Comparison of ENCODE assay signal across 19 mouse cellular contexts in the genomic region with DNA sequence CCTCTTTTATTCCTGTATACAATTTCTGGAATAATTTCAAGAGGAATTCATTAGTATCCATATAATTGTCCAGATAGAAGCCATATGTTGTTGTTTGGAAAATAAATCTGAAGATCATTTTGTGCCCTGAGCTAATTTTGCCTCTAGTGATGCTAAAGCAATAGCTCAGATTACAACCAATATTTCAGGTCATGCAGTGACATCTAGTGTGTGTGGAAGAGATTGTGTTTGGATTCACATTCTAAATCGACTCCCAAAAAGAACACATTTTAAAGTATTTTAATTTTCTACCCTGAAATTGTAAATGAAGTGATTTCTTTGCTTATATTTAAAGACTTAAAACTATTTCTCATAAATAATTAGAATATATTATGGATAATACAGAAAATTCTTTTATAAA. TPM values are rescaled to one million over a fixed set of nuclear protein-coding genes. Genes with fewer than 3 reads are reported as not detected.
DNase-seq lines count a peak whose midpoint lies in the region; ATAC-seq and TF ChIP-seq lines count a peak whose summit lies in the region.
"Had no signal": no experiment of that assay in that cellular context is flagged by ENCODE, and none has a peak within 500 bp of the region (broad histone marks: within the 10 kb centered on the region; RNA-seq: fewer than 3 reads in every experiment).

No protein-coding gene starts in this region.

- intact Hi-C loops in gastrocnemius, adult 2 months (cut with DNase I), result no loop called here
- intact Hi-C loops in gastrocnemius, postnatal 14 days (cut with DNase I; ENCODE audit: low total_unique reads), result no loop called here
- intact Hi-C loops in left cerebral cortex, postnatal 25 days (cut with DNase I), result no loop called here

- dilution Hi-C loops in CH12.LX (cut with MboI; ENCODE audit: extremely low pct_ligation_motif_present, extremely low pct_unique_long_range_greater_than_20kb, low sequenced_read_pairs), result no loop called here

- no peak overlapping the region for H3K9ac ChIP-seq in lung, embryonic 14.5 days
- no peak overlapping the region for H3K9ac ChIP-seq in CH12.LX (ENCODE audit: insufficient read depth, low read depth)
- no peak overlapping the region for H3K9ac ChIP-seq in embryonic facial prominence, embryonic 14.5 days (ENCODE audit: low read depth, low read length)
- H3K9ac ChIP-seq: hindbrain, embryonic 15.5 days; limb, embryonic 13.5 days; liver, embryonic 12.5 days; midbrain, embryonic 13.5 days; neural tube, embryonic 13.5 days had no signal

- peak; percentile 1; the same call in 1 of the 2 replicates for TF ChIP-seq CTCF in gastrocnemius, adult 2 months (IDR thresholded peaks at IDR 0.05)
- 0 out of 2 replicates have a peak, but pooled peaks have one; percentile 3 for TF ChIP-seq CTCF in lung, embryonic 14.5 days (IDR thresholded peaks at IDR 0.05; ENCODE audit: low read depth)
- peak in 1 of 2 experiments; percentile 43; a peak in 2 of 4 replicates for TF ChIP-seq CTCF in CH12.LX (conservative IDR thresholded peaks at IDR 0.05 in 1 of 2, IDR thresholded peaks at IDR 0.05 in 1 of 2; ENCODE audit: low read depth in 2 of 2, low read length in 2 of 2)

- H3K79me2 ChIP-seq in CH12.LX (replicated peaks; ENCODE audit: control insufficient read depth, extremely low read depth, insufficient read depth, poor library complexity, severe bottlenecking), result no peaks in the 10 kb centered on the region

- ATAC-seq in lung, embryonic 14.5 days (ENCODE audit: insufficient read depth), result no peak
- no peak for ATAC-seq in embryonic facial prominence, embryonic 14.5 days (ENCODE audit: low read depth)
- ATAC-seq: liver, embryonic 12.5 days; midbrain, embryonic 13.5 days had no signal

- H3K4me3 ChIP-seq in gastrocnemius, adult 2 months, result no peak overlapping the region
- no peak overlapping the region for H3K4me3 ChIP-seq in lung, embryonic 14.5 days (ENCODE audit: low read depth, low read length)
- H3K4me3 ChIP-seq in CH12.LX (replicated peaks in 1 of 3; ENCODE audit: low read depth in 2 of 3, low read length in 2 of 3, poor library complexity in 1 of 3), result no peak overlapping the region
- no peak overlapping the region for H3K4me3 ChIP-seq in embryonic facial prominence, embryonic 14.5 days (ENCODE audit: low read depth, low read length)
- H3K4me3 ChIP-seq: hindbrain, embryonic 15.5 days; limb, embryonic 13.5 days; liver, embryonic 12.5 days; midbrain, embryonic 13.5 days; myocyte; neural tube, embryonic 13.5 days had no signal

- DNase-seq in gastrocnemius, adult 2 months, result no peak
- DNase-seq in gastrocnemius, postnatal 14 days, result no peak
- peak; percentile 3 for DNase-seq in lung, embryonic 14.5 days
- no peak for DNase-seq in lung, adult 18-20 months
- no peak for DNase-seq in CH12.LX (ENCODE audit: extremely low read depth)
- DNase-seq in embryonic facial prominence, embryonic 14.5 days (ENCODE audit: low spot score), result peak; percentile 15
- DNase-seq in left cerebral cortex, postnatal 25 days (ENCODE audit: low spot score in 2 of 2), result no peak
- DNase-seq: cerebellum, adult 18-20 months; embryo, embryonic 11 days; heart, postnatal 4 days; kidney, adult 11 months; lung, adult 2 months had no signal

- 49% methylated on average over 1 of the region's 1 CpGs for WGBS in lung, embryonic 14.5 days
- WGBS in embryonic facial prominence, embryonic 14.5 days, result 53% methylated on average over 1 of the region's 1 CpGs

- no peak overlapping the region for H3K27ac ChIP-seq in gastrocnemius, adult 2 months
- H3K27ac ChIP-seq in lung, embryonic 14.5 days (ENCODE audit: low read depth), result no peak overlapping the region
- H3K27ac ChIP-seq in CH12.LX (ENCODE audit: insufficient read depth, low read depth), result no peak overlapping the region
- no peak overlapping the region for H3K27ac ChIP-seq in embryonic facial prominence, embryonic 14.5 days (replicated peaks; ENCODE audit: low read depth, low read length)
- H3K27ac ChIP-seq: hindbrain, embryonic 15.5 days; limb, embryonic 13.5 days; liver, embryonic 12.5 days; midbrain, embryonic 13.5 days; neural tube, embryonic 13.5 days had no signal

- in situ Hi-C loops in CH12.LX (cut with MboI; ENCODE audit: low pct_ligation_motif_present, low pct_unique_long_range_greater_than_20kb, low sequenced_read_pairs), result loop anchor here (25.0 kb wide), 1 partner anchor 763 kb away; no protein-coding TSS in a partner anchor

- H3K9me3 ChIP-seq in lung, embryonic 14.5 days (ENCODE audit: low read depth, low read length), result no peaks in the 10 kb centered on the region
- peaks cover 30% of the 10 kb centered on the region for H3K9me3 ChIP-seq in CH12.LX (replicated peaks; ENCODE audit: low read length)
- H3K9me3 ChIP-seq in embryonic facial prominence, embryonic 14.5 days (ENCODE audit: control insufficient read depth, low read length), result no peaks in the 10 kb centered on the region
- H3K9me3 ChIP-seq: hindbrain, embryonic 15.5 days; limb, embryonic 13.5 days; liver, embryonic 12.5 days; midbrain, embryonic 13.5 days; neural tube, embryonic 13.5 days had no signal

- peak; percentile 50 for TF ChIP-seq RAD21 in CH12.LX (IDR thresholded peaks at IDR 0.05; ENCODE audit: low read depth, low read length)

- H3K4me2 ChIP-seq in lung, embryonic 14.5 days, result no peak overlapping the region
- H3K4me2 ChIP-seq in CH12.LX (ENCODE audit: insufficient read depth, low read depth, poor library complexity, severe bottlenecking), result no peak overlapping the region
- no peak overlapping the region for H3K4me2 ChIP-seq in embryonic facial prominence, embryonic 14.5 days (ENCODE audit: low read depth, low read length)
- H3K4me2 ChIP-seq: hindbrain, embryonic 15.5 days; limb, embryonic 13.5 days; liver, embryonic 12.5 days; midbrain, embryonic 13.5 days; neural tube, embryonic 13.5 days had no signal

- no peaks in the 10 kb centered on the region for H3K4me1 ChIP-seq in lung, embryonic 14.5 days (ENCODE audit: insufficient read depth)
- H3K4me1 ChIP-seq in CH12.LX (ENCODE audit: control insufficient read depth in 1 of 2, insufficient read depth in 2 of 2), result no peaks in the 10 kb centered on the region
- no peaks in the 10 kb centered on the region for H3K4me1 ChIP-seq in embryonic facial prominence, embryonic 14.5 days (ENCODE audit: control insufficient read depth, insufficient read depth, low read length)
- H3K4me1 ChIP-seq: hindbrain, embryonic 15.5 days; liver, embryonic 12.5 days; midbrain, embryonic 13.5 days; neural tube, embryonic 13.5 days had no signal

- H3K27me3 ChIP-seq in lung, embryonic 14.5 days (ENCODE audit: insufficient read depth, low read length), result no peaks in the 10 kb centered on the region
- H3K27me3 ChIP-seq in CH12.LX (replicated peaks), result no peaks in the 10 kb centered on the region
- H3K27me3 ChIP-seq in embryonic facial prominence, embryonic 14.5 days (replicated peaks; ENCODE audit: control insufficient read depth, insufficient read depth, low read length), result no peaks in the 10 kb centered on the region
- H3K27me3 ChIP-seq: hindbrain, embryonic 15.5 days; limb, embryonic 13.5 days; liver, embryonic 12.5 days; midbrain, embryonic 13.5 days; neural tube, embryonic 13.5 days had no signal

- no peak for TF ChIP-seq POLR2A in CH12.LX (IDR thresholded peaks at IDR 0.05; ENCODE audit: low read depth, low read length)

- no peaks in the 10 kb centered on the region for H3K36me3 ChIP-seq in lung, embryonic 14.5 days (ENCODE audit: insufficient read depth)
- H3K36me3 ChIP-seq in CH12.LX (replicated peaks in 1 of 2; ENCODE audit: control insufficient read depth in 1 of 2, insufficient read depth in 1 of 2, low read length in 1 of 2), result no peaks in the 10 kb centered on the region
- no peaks in the 10 kb centered on the region for H3K36me3 ChIP-seq in embryonic facial prominence, embryonic 14.5 days (ENCODE audit: control insufficient read depth, insufficient read depth, low read length)
- H3K36me3 ChIP-seq: hindbrain, embryonic 15.5 days; limb, embryonic 13.5 days; liver, embryonic 12.5 days; midbrain, embryonic 13.5 days; neural tube, embryonic 13.5 days had no signal

- no peak for TF ChIP-seq EP300 in CH12.LX (IDR thresholded peaks at IDR 0.05; ENCODE audit: low read length)

TF ChIP-seq in CH12.LX, 34 proteins besides CTCF, POLR2A, EP300 and RAD21:
- TF ChIP-seq ELF1 (IDR thresholded peaks at IDR 0.05; ENCODE audit: low read depth, low read length), result no peak
- TF ChIP-seq SMC3 (IDR thresholded peaks at IDR 0.05; ENCODE audit: low read depth, low read length), result peak; percentile 24; the same call in 1 of the 2 replicates
- no peak for TF ChIP-seq E2F4 (IDR thresholded peaks at IDR 0.05; ENCODE audit: insufficient replicate concordance, low read depth, low read length)
- no peak for TF ChIP-seq MAFK (IDR thresholded peaks at IDR 0.05; ENCODE audit: insufficient replicate concordance, low read length)
- no peak for TF ChIP-seq MAX (IDR thresholded peaks at IDR 0.05; ENCODE audit: low read length)
- TF ChIP-seq TCF12 (IDR thresholded peaks at IDR 0.05; ENCODE audit: low read depth, low read length), result no peak

RNA-seq across cellular contexts. Expression of a gene that starts 14.6 kb away (rescaled TPM):
- total RNA-seq in gastrocnemius, adult 2 months (2021), result not detected
- total RNA-seq in gastrocnemius, postnatal 14 days (2021), result 1 to 10 TPM in 1 of 2 experiments, under 1 TPM in 1; 0.35 to 1.1 TPM
- polyA plus RNA-seq in lung, embryonic 14.5 days (2014; fragmentation: Nextera tagmentation; extraction: Ambion mirVana), result 2.5 and 2.9 TPM in 2 replicates
- total RNA-seq in CH12.LX (2012; rRNA removed) (not detected in 2 replicates), CH12.LX (2014; rRNA removed) (not detected in 2 replicates)
- polyA plus RNA-seq in CH12.LX (2012; ENCODE audit: insufficient read length, low read depth), result not detected in 2 replicates
- 13.5 and 15.5 TPM in 2 replicates for polyA plus RNA-seq in embryonic facial prominence, embryonic 14.5 days (2014; fragmentation: Nextera tagmentation; extraction: Ambion mirVana)
- total RNA-seq in left cerebral cortex, postnatal 25 days (2021), result 10 to 100 TPM; 81.3 to 97.1 TPM
- total RNA-seq: megakaryocyte, adult 5-6 weeks had no signal

Comparison
In these comparisons a context has a peak if more than half of its experiments do, and no peak if none do; other contexts are left out.
1. DNase-seq: peak in lung, embryonic 14.5 days (single experiment) and embryonic facial prominence, embryonic 14.5 days (single experiment); none in gastrocnemius, adult 2 months (single experiment), gastrocnemius, postnatal 14 days (single experiment), lung, adult 18-20 months (0 of 2), CH12.LX (single experiment) and left cerebral cortex, postnatal 25 days (0 of 2).
2. RNA of a gene that starts 14.6 kb away (total RNA-seq): 81.3 to 97.1 TPM in left cerebral cortex, postnatal 25 days; 0.35 to 1.1 TPM in gastrocnemius, postnatal 14 days, not detected in gastrocnemius, adult 2 months and not detected in CH12.LX; every median in the first group is over 10 times any median in the second.